Mouse (Mus musculus): ENCODE results near the gene Slc9a5. TPM values are rescaled to one million over a fixed set of nuclear protein-coding genes. Genes with fewer than 3 reads are reported as not detected.

The Slc9a5 gene
- polyA plus RNA-seq, 1 experiment from 2014 or later = 1.4 TPM

MicroRNAs within 50 kb of the gene (microRNA counts, 519-probe panel; counts per million panel counts)
- 3,480 counts per million, percentile 70 among the panel's probes with 10 or more counts for microRNA mmu-miR-328

Small RNA genes within 50 kb of the gene (microRNA-seq; reads per million reads assigned to microRNA genes)
- gene Gm27320 = not detected
- 295 reads per million, percentile 68 among the genes with 10 or more reads in this experiment for gene Mir328

Other genes with a start within 250 kb of the Slc9a5 start
- not detected in 2 replicates for gene Ces4a, start 217.0 kb upstream of the Slc9a5 start, polyA plus RNA-seq (2015; fragmentation: Nextera tagmentation; extraction: Ambion mirVana)
- gene Cbfb, start 178.2 kb upstream of the Slc9a5 start, polyA plus RNA-seq (2015; fragmentation: Nextera tagmentation; extraction: Ambion mirVana) = 39.4 and 43.0 TPM in 2 replicates
- gene D230025D16Rik, start 123.7 kb upstream of the Slc9a5 start, polyA plus RNA-seq (2015; fragmentation: Nextera tagmentation; extraction: Ambion mirVana) = 17.3 and 18.2 TPM in 2 replicates
- 11.8 and 14.5 TPM in 2 replicates for gene B3gnt9, start 93.7 kb upstream of the Slc9a5 start, polyA plus RNA-seq (2015; fragmentation: Nextera tagmentation; extraction: Ambion mirVana)
- 18.3 and 18.8 TPM in 2 replicates for gene Tradd, start 84.2 kb upstream of the Slc9a5 start, polyA plus RNA-seq (2015; fragmentation: Nextera tagmentation; extraction: Ambion mirVana)
- 3.2 and 3.3 TPM in 2 replicates for gene Fbxl8, start 84.2 kb upstream of the Slc9a5 start, polyA plus RNA-seq (2015; fragmentation: Nextera tagmentation; extraction: Ambion mirVana)
- gene Hsf4, start 79.0 kb upstream of the Slc9a5 start, polyA plus RNA-seq (2015; fragmentation: Nextera tagmentation; extraction: Ambion mirVana) = 0.15 TPM in 1 of 2 replicates, not detected in the other
- gene Nol3, start 72.7 kb upstream of the Slc9a5 start, polyA plus RNA-seq (2015; fragmentation: Nextera tagmentation; extraction: Ambion mirVana) = 2.5 and 2.7 TPM in 2 replicates
- gene 4931428F04Rik, start 59.0 kb upstream of the Slc9a5 start, polyA plus RNA-seq (2015; fragmentation: Nextera tagmentation; extraction: Ambion mirVana) = 6.0 and 6.5 TPM in 2 replicates
- 15.5 and 15.9 TPM in 2 replicates for gene Exoc3l, start 52.7 kb upstream of the Slc9a5 start, polyA plus RNA-seq (2015; fragmentation: Nextera tagmentation; extraction: Ambion mirVana)
- gene E2f4, start 51.2 kb upstream of the Slc9a5 start, polyA plus RNA-seq (2015; fragmentation: Nextera tagmentation; extraction: Ambion mirVana) = 58.7 and 59.3 TPM in 2 replicates
- 2.3 and 2.6 TPM in 2 replicates for gene Elmo3, start 43.2 kb upstream of the Slc9a5 start, polyA plus RNA-seq (2015; fragmentation: Nextera tagmentation; extraction: Ambion mirVana)
- gene Lrrc29, start 22.6 kb upstream of the Slc9a5 start, polyA plus RNA-seq (2015; fragmentation: Nextera tagmentation; extraction: Ambion mirVana) = 0.96 and 1.2 TPM in 2 replicates
- 75.9 and 92.9 TPM in 2 replicates for gene Tmem208, start 22.5 kb upstream of the Slc9a5 start, polyA plus RNA-seq (2015; fragmentation: Nextera tagmentation; extraction: Ambion mirVana)
- 1.9 and 2.0 TPM in 2 replicates for gene Fhod1, start 890 bp upstream of the Slc9a5 start, polyA plus RNA-seq (2015; fragmentation: Nextera tagmentation; extraction: Ambion mirVana)
- gene Plekhg4, start 24.4 kb downstream of the Slc9a5 start, polyA plus RNA-seq (2015; fragmentation: Nextera tagmentation; extraction: Ambion mirVana) = 0.23 and 0.42 TPM in 2 replicates
- gene Kctd19, start 64.7 kb downstream of the Slc9a5 start, polyA plus RNA-seq (2015; fragmentation: Nextera tagmentation; extraction: Ambion mirVana) = not detected in 2 replicates
- gene Lrrc36, start 64.7 kb downstream of the Slc9a5 start, polyA plus RNA-seq (2015; fragmentation: Nextera tagmentation; extraction: Ambion mirVana) = 0.08 and 0.28 TPM in 2 replicates
- gene Tppp3, start 122.7 kb downstream of the Slc9a5 start, polyA plus RNA-seq (2015; fragmentation: Nextera tagmentation; extraction: Ambion mirVana) = 12.3 TPM in 2 replicates
- gene Zdhhc1, start 148.1 kb downstream of the Slc9a5 start, polyA plus RNA-seq (2015; fragmentation: Nextera tagmentation; extraction: Ambion mirVana) = 21.8 and 22.3 TPM in 2 replicates
- gene Hsd11b2, start 169.9 kb downstream of the Slc9a5 start, polyA plus RNA-seq (2015; fragmentation: Nextera tagmentation; extraction: Ambion mirVana) = 1.2 and 1.5 TPM in 2 replicates
- gene Atp6v0d1, start 217.2 kb downstream of the Slc9a5 start, polyA plus RNA-seq (2015; fragmentation: Nextera tagmentation; extraction: Ambion mirVana) = 58.1 and 60.9 TPM in 2 replicates

All from heart, embryonic 13.5 days (tissue).